Mouse (Mus musculus): Measurements from ENCODE around the gene Sox5.

DNA sequence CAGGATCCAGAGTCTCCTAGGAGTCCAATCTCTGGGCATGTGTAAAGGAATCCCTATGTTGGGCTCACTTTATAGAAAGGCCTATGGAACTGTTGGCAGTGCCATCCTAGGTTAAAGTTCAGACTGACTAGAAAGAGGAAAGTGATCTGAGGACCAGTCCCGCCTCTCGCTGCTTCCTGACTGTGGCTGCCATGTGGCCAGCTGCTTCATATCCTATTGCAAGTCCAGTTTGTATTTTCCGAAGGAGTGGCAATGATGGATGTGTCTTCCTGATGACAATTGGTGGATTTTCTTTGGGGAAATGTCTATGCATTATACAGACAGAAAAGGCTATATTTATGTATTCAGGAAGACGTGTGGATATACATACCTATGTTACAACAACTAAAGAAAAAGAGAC, 453.0 kb downstream of the Sox5 start:
- TF ChIP-seq POLR2A (IDR thresholded peaks at IDR 0.05; ENCODE audit: low read depth, low read length) (no peak), CTCF (IDR thresholded peaks at IDR 0.05; ENCODE audit: extremely low read depth, insufficient read length, insufficient replicate concordance, low read depth, low read length) (no peak)

All from small intestine, adult 2 months (tissue).